Mouse (Mus musculus) gastrocnemius, postnatal 36 days (tissue): ENCODE results near the gene Pus7. TPM values are rescaled to one million over a fixed set of nuclear protein-coding genes. Genes with fewer than 3 reads are reported as not detected.

Experiments used
- total RNA-seq, 2 experiments: library from RNA; stranded (reverse); gene quantifications; 2 replicates each; pipeline ENCODE4 v1.2.3; 2021

Gene Pus7
- total RNA-seq, 2 experiments from 2014 or later = 10.8 to 11.3 TPM

Other genes starting within 250 kb of the Pus7 start
- 10 to 100 TPM; 22.2 to 30.2 TPM for gene Srpk2, start 99.1 kb downstream of the Pus7 start, total RNA-seq
- gene Rint1, start 4.0 kb upstream of the Pus7 start, total RNA-seq = 1 to 10 TPM; 6.3 to 7.0 TPM
- gene Tomm7, start 60.5 kb upstream of the Pus7 start, total RNA-seq = 10 to 100 TPM; 55.3 to 57.3 TPM
- gene Fam126a, start 247.0 kb upstream of the Pus7 start, total RNA-seq = 1 to 10 TPM; 5.2 to 7.2 TPM